Mouse (Mus musculus) erythroid progenitor cell, adult 5-6 weeks (primary cell): ENCODE data around the gene Mpc1. TPM values are rescaled to one million over a fixed set of nuclear protein-coding genes. Genes with fewer than 3 reads are reported as not detected.
A peak's percentile ranks its signal among the peaks of the same experiment; 100 is the strongest.
"Not testable (repeated sequence)": the region's sequence is repeated elsewhere in the genome, so short reads cannot be mapped to it uniquely, and the experiment has no call there.

ENCODE experiments used
- ATAC-seq: replicated peaks from 2 replicates; pipeline ENCODE4 v1.8.0; 2016; ENCODE audit warnings: moderate number of reproducible peaks, mild to moderate bottlenecking, moderate TSS enrichment, inconsistent platforms; ENCODE audit not compliant: poor library complexity, low FRiP score, severe bottlenecking
- total RNA-seq, 2 experiments: library from RNA; stranded (forward) in 1 of 2; stranded (reverse) in 1 of 2; fragments of 150-400 nt in 1 of 2; fragments of 186-747, 209-891 nt in 1 of 2; gene quantifications; 2 replicates each; pipeline versions ENCODE4 v1.2.3 to v1.2.4; 2015 to 2017; ENCODE audit warnings: low replicate concordance in 2 of 2

The Mpc1 gene
- total RNA-seq, 2 experiments from 2014 or later, result 39.3 to 62.5 TPM

DNA sequence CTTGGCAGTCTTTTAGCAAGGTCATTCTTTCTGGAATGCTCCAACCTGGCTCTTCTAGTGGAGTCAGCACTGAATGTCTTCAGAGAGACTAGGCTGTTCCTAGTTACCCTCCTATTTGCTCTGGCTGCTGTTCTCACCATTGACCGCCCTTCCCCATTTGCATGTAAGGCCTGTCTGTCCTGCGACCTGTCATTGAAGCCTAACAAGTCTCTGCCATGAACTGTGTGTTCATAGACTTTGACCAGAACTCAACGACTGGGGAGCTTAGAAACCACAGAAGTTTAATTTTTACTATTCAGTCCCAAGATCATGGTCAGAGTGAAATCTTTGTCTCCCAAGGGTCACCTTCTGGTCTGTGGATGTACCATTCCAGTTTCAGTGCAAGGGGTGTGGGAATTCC lies 31.3 kb downstream of the Mpc1 start:
- ATAC-seq, result no peak

DNA sequence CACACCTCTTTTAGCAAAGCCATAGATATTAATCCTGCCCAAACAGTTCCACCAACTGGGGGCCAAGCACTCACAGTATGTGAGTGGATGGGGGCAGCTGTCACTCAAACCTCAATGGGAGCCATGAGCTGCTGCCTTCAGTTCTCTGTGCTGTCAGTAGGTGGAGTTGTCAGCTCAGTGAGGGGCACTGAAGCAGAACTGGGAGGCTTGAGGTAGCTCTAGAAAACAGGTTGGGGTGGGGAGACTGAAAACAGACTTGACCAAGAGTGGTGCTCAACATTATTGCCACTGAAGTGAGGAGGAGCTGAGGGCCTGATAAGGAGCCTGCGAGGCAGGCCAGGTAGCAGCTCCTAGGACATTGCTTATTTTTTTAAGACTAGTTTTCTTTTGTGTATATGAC lies 33.5 kb downstream of the Mpc1 start:
- no peak for ATAC-seq

DNA sequence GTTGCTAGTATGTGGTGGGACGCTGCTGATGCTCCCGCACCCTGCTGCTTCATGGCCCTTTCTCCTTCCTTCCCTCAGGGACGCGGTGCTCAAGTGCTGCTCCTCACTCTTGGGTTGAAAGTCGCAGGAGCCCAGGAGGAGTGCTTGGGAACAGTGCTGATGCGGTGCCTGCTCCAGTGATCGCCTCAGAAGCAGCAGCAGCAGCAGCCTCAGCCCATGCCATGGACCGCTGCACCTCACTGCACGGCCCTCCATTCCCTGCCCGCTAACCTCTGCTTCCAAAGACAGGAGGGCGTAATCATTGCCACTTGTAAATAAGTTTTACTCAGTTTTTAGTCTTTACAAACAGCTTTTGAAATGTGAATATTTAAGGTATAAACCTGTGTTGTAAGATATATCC lies 44.2 kb downstream of the Mpc1 start:
- not testable (repeated sequence) for ATAC-seq

DNA sequence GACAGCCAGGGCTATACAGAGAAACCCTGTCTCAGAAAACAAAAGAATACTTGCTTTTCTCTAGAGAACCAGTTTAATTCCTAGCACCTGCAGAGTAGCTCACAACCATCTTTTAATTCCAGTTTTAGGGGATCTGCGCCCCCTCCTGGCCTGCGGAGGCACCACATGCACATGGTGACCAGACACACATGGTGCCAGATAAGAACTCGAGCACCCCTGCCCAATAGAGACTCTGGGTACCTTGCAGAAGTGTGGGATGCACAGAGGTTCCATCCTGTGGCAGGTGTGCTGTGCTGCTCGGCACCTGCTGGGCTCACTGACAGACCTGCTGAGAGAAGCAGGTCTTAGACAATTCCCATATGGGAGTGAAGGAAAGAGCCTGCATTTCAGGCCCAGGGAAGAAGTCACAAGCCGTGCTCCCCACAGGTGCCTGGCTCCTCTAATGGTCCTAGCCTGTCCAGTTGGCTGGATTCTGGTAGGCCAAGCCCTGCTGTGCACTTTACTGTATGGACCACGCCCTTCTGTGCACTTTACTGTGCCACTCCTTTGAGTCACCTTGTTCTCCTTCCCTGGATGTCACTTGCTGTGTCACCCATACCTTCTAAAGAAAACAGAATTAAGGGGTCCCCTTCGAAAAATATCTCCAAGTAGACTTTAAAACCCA lies 45.9 kb downstream of the Mpc1 start:
- peak; percentile 67 for ATAC-seq

DNA sequence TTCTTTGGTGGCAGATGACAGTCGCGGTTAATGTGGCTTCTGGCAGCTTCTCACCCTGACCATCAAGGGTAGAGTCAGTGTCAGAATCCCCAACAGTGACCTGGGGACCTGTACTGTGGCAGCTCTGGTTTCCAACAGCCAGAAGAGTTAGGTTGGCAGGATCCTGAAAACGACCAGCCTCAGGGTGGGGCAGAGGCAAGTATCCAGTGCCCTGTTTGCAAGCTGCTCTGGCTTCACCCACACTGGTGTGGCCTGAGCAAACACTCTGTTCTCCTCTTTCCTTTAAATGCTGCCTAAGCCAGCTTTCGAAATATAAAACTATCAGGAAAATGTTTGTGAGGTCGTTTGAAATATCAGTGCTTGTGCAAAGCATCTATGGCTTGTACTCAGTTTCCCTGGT lies 47.9 kb downstream of the Mpc1 start:
- no peak for ATAC-seq

DNA sequence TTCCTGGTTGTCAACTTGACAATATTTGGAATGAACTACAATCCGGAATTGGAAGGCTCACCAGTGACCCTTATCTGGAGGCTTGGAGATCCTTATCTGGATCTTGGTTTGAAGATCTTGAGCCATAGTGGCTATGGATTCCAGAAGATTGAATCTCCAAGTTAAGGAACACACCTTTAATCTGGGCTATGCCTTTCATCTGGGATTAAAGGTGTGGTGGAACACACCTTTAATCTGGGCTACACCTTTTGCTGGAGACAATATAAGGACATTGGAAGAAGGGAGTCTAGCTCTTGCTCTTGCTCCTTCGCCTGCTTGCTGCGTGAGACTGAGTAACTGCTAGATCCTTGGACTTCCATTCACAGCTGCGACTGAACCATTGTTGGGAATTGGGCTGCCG lies 54.5 kb downstream of the Mpc1 start, which contains the start of gene Prr18:
Prr18 (plus strand) TSS at position 301 of the 400 bp plus-strand sequence.
- not testable (repeated sequence) for ATAC-seq

DNA sequence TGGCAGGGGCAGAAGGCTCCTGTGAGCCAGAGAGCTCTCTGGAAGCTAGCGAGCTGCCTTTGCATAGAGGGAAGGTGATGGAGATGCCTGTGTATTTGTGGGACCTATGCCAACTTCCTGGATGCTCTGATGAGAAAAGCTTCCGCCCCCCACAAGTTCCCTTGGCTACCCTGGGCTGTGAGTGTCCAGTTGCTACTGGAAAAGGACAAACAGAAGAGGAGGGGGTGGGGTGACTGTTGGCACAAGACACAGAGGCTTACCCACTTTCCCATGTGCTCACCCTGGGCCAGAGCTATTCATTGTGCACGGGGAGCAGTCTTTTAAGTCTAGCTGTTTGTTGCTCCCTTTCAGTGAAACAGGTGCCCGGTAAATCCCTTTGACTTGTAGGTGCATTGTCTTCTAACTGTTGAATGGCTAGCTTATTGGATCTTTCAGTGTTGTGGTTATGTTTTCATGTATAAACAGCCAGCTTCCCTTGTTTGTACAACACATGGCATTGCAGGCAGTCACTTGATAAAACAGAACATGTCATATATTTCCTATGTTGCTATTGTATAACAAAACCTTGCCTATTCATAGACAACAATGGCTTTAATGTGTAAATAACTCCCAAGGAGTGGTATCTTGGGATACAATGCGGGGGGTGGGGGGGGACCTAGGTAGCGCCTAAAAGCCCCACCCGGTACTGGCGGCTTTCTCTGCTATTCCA lies 57.1 kb downstream of the Mpc1 start:
- ATAC-seq, result no peak

DNA sequence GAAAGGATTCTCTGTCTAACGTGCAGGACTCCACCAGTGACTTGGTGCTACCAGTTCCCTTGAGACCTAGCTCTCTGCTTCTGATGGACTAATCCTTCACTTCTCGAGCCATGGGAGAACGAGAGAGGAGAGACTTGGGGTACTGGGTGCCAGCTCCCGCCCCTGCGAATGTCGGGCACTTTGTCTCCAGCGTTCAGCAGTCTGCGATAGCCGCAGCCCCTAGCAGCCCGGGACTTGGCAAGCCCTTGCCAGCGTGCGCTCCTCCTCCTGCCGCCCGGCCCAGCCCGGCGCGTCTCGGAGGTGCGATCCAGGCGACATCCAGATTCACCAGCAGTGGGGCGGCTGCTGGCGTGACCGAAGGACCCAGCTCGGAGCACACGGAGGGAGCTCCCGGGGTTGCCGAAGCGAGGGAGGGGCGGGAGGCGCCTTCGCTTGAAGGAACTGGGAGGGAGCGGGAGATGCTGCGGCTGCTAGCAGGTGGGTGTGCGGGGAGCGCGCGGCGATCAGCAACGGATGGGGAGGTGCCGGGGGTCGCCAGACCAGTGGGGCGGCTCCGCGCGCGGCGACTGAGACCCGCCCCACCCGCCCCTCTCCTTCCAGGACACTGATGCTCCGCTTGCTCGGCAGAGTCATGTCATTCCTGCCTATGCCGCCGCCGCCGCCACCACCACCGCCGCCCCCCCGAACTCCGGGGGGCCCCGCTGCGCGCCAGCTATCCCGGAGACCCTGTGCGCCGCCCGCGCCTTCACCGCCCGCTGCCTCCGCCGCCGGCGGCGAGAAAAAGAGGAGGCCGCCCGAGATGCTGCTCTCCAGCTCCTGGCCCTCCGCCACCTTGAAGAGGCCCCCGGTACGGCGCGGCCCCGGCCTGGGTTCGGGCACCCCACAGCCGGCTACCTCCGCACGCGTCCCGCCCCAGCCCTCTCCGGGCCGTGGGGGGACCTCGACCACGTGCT lies 58.0 kb downstream of the Mpc1 start:
- no peak for ATAC-seq

DNA sequence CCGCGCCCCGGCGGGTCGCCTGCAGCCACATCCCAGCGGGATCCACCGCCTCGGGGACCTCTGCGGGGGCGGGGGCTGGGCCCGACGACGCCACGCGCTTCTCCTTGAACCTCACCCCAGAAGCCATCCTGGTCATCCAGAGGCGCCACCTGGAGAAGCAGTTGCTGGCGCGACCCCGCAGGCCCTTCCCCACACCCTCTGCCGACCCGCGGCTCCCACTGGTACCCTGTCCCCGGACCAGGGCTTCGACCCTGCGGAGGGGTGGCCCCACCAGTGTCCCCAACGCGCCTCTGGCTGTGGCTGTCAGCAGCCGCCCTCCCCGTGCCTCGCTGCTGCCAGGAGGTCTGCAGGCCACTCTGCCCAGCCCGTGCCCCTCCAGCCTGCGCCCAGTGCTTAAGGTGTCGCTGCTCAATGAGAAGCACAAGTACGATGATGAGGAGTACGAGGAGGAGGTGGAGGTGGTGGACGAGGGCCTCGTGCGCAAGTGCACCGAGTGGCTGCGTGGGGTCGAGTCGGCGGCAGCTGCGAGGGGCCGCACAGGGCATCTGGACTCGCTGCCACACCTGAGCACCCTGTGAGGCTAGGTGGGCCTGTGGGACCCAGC lies 58.8 kb downstream of the Mpc1 start:
- ATAC-seq, result no peak

DNA sequence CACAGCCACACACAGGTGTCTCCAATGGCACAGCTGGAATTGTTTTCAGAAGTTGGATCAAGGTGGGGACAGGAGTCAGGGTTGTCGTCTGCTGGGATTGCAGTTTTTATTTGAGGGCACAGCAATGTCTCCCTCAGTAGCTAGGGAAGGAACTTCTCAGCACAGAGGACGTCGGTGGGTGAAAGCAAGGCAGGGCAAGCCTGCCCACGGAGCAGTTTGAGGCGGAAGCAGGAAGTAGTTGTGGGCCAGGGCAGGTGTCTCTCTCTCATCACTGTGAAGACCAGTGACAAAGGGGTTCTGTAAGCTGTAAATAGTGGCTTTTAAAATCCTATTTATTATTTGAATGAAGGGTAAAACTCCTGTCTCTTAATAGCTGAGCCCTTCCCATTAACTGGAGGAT lies 60.0 kb downstream of the Mpc1 start:
- no peak for ATAC-seq

DNA sequence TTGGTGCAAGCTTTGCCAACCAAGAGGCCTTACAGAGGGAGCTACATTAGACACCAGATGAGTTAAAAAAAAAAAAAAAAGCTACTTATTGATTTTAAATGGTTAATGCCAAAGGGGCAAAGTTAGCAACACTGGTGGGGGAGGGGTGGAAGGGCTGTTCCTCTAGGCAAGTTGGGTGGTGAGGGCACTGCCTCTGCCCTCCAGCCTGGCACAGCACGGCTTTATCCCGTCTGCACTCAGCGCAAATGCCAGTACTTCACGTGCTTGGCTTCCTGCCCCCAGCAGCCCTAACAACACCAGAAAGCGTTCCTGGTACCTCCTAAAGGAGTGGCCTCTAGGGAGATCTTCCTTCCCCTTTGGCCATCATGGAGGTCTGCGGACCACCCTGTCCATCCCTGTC lies 60.7 kb downstream of the Mpc1 start:
- no peak for ATAC-seq

Other genes starting within 250 kb of the Mpc1 start
- not detected in 2 replicates for gene Gm49673, start 135.1 kb upstream of the Mpc1 start, total RNA-seq (2015; ENCODE audit: low replicate concordance)
- gene Gm49673, start 135.1 kb upstream of the Mpc1 start, total RNA-seq (2017; ENCODE audit: low replicate concordance), result 4.9 TPM in 1 of 2 replicates, not detected in the other
- 15.1 and 28.5 TPM in 2 replicates for gene Rnaset2a, start 134.8 kb upstream of the Mpc1 start, total RNA-seq (2015; ENCODE audit: low replicate concordance)
- gene Rnaset2a, start 134.8 kb upstream of the Mpc1 start, total RNA-seq (2017; ENCODE audit: low replicate concordance), result 1.3 and 6.6 TPM in 2 replicates
- gene Fgfr1op, start 117.4 kb upstream of the Mpc1 start, total RNA-seq (2015; ENCODE audit: low replicate concordance), result 23.5 and 24.1 TPM in 2 replicates
- 28.3 and 34.7 TPM in 2 replicates for gene Fgfr1op, start 117.4 kb upstream of the Mpc1 start, total RNA-seq (2017; ENCODE audit: low replicate concordance)
- gene Ccr6, start 46.9 kb upstream of the Mpc1 start, total RNA-seq (2015; ENCODE audit: low replicate concordance), result not detected in 2 replicates
- gene Ccr6, start 46.9 kb upstream of the Mpc1 start, total RNA-seq (2017; ENCODE audit: low replicate concordance), result not detected in 2 replicates
- gene Sft2d1, start 28.2 kb downstream of the Mpc1 start, total RNA-seq (2015; ENCODE audit: low replicate concordance), result 39.4 and 82.9 TPM in 2 replicates
- 7.9 and 21.1 TPM in 2 replicates for gene Sft2d1, start 28.2 kb downstream of the Mpc1 start, total RNA-seq (2017; ENCODE audit: low replicate concordance)
- not detected in 2 replicates for gene Prr18, start 54.6 kb downstream of the Mpc1 start, total RNA-seq (2015; ENCODE audit: low replicate concordance)
- gene Prr18, start 54.6 kb downstream of the Mpc1 start, total RNA-seq (2017; ENCODE audit: low replicate concordance), result 0.53 TPM in 1 of 2 replicates, not detected in the other
- not detected in 2 replicates for gene T2, start 73.1 kb downstream of the Mpc1 start, total RNA-seq (2015; ENCODE audit: low replicate concordance)
- gene T2, start 73.1 kb downstream of the Mpc1 start, total RNA-seq (2017; ENCODE audit: low replicate concordance), result not detected in 2 replicates
- not detected in 2 replicates for gene T, start 151.5 kb downstream of the Mpc1 start, total RNA-seq (2015; ENCODE audit: low replicate concordance)
- gene T, start 151.5 kb downstream of the Mpc1 start, total RNA-seq (2017; ENCODE audit: low replicate concordance), result not detected in 2 replicates
- gene Pde10a, start 242.5 kb downstream of the Mpc1 start, total RNA-seq (2015; ENCODE audit: low replicate concordance), result not detected in 2 replicates
- 1.5 TPM in 1 of 2 replicates, not detected in the other for gene Pde10a, start 242.5 kb downstream of the Mpc1 start, total RNA-seq (2017; ENCODE audit: low replicate concordance)